Mouse (Mus musculus) spleen, adult 2 months (tissue): ENCODE results near the gene Eras.

Source experiments
- CTCF ChIP-seq: fragments of 200-500 bp; IDR thresholded peaks from 2 replicates; pipeline ENCODE4 v1.5.1; 2011; ENCODE audit warnings: mild to moderate bottlenecking, inconsistent platforms; ENCODE audit not compliant: insufficient read depth, insufficient read length, insufficient replicate concordance; ENCODE audit errors: extremely low read depth
- POLR2A ChIP-seq: fragments of 200-500 bp; IDR thresholded peaks from 2 replicates; pipeline ENCODE4 v1.6.1; 2011; ENCODE audit warnings: low read depth, low read length, inconsistent platforms

DNA sequence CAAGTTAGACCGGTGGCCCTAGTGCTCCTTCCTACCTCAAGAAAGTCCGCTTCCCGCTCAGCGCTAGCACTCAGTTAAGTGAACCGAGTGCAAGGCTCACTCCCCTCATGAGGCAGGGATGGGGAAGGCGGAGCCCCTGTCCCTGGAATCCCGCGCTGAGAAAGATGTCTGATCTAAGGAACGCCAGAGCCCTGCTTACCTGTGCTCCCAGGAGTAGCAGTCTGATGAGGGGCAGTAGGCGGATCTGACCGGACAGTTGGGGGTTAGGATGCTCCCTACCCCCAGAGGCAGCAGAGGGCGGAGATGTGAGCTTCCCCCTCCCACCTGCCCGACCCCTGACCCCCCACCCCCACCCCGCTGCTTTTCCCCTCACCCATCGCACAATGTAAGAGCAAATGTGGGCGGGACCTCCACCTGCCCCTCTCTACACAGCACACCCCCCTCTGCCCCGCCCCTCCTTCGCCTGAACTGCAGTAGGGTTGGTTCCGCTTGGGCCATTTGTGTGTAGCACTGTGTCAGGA lies at the start of gene Eras:
- TF ChIP-seq POLR2A (no peak), CTCF (no peak)
